Mouse (Mus musculus) liver, adult 2 months (tissue): ENCODE results near the gene Brk1. TPM values are rescaled to one million over a fixed set of nuclear protein-coding genes. Genes with fewer than 3 reads are reported as not detected.

Experiments used
- DNase-seq: peaks from one replicate; pipeline ENCODE4 v3.0.0-alpha.2; 2011; ENCODE audit warnings: low read depth, low spot score; ENCODE audit errors: extremely low read depth
- H3K27ac ChIP-seq: fragments of 200-500 bp; replicated peaks from 2 replicates; pipeline ENCODE4 v1.5.1; 2012; ENCODE audit warnings: low read depth, mild to moderate bottlenecking, control low read depth, inconsistent platforms, low read length; ENCODE audit not compliant: insufficient read depth
- H3K27me3 ChIP-seq: fragments of 200-500 bp; 2 replicates; pipeline ENCODE4 v1.6.1; 2012; ENCODE audit warnings: mild to moderate bottlenecking, moderate library complexity, low read length, inconsistent platforms; ENCODE audit not compliant: control insufficient read depth, insufficient read depth
- H3K36me3 ChIP-seq: fragments of 200-500 bp; 2 replicates; pipeline ENCODE4 v1.6.1; 2012; ENCODE audit warnings: low read length, inconsistent platforms; ENCODE audit not compliant: control insufficient read depth, insufficient read depth
- H3K4me1 ChIP-seq: fragments of 200-500 bp; 2 replicates; pipeline ENCODE4 v1.6.1; 2011; ENCODE audit warnings: low read length; ENCODE audit not compliant: control insufficient read depth, insufficient read depth
- H3K4me3 ChIP-seq: fragments of 200-500 bp; 2 replicates; pipeline ENCODE4 v1.5.1; 2011; ENCODE audit warnings: low read depth, mild to moderate bottlenecking, control low read depth, low read length, moderate library complexity; ENCODE audit not compliant: insufficient read depth
- H3K79me2 ChIP-seq: fragments of 200-500 bp; 2 replicates; pipeline ENCODE4 v1.6.1; 2012; ENCODE audit warnings: inconsistent platforms, mild to moderate bottlenecking, low read length, moderate library complexity; ENCODE audit not compliant: control insufficient read depth, insufficient read depth
- H3K9ac ChIP-seq: fragments of 200-500 bp; 2 replicates; pipeline ENCODE4 v1.6.1; 2012; ENCODE audit warnings: low read depth, mild to moderate bottlenecking, control low read depth, inconsistent platforms, low read length
- CTCF ChIP-seq: fragments of 200-500 bp; IDR thresholded peaks from 2 replicates; pipeline ENCODE4 v1.5.1; 2011; ENCODE audit warnings: low read depth, low read length, control low read depth
- POLR2A ChIP-seq: fragments of 200-500 bp; IDR thresholded peaks from 2 replicates; pipeline ENCODE4 v1.6.1; 2011; ENCODE audit warnings: low read length, control low read depth; ENCODE audit not compliant: insufficient read depth; ENCODE audit errors: extremely low read depth
- WGBS: fragments of 180-500 bp; shearing (Covaris S2); methylation state at CpG from one replicate; pipeline ENCODE4 v1.1.7; 2018; 5-methylcytosine and 5-hydroxymethylcytosine counted together
- polyA plus RNA-seq: library from polyadenylated mRNA; depleted of rRNA; stranded (reverse); fragments of >200 nt; gene quantifications from 2 replicates; pipeline ENCODE4 v1.2.3, GENCODE M21; 2012
- total RNA-seq: library from RNA; depleted of rRNA; stranded (reverse); fragments of >200 nt; gene quantifications from 2 replicates; pipeline ENCODE4 v1.2.3, GENCODE M21; 2014

The Brk1 gene
- total and polyA plus RNA-seq, 2 experiments: 76.0 to 80.3 TPM

DNA sequence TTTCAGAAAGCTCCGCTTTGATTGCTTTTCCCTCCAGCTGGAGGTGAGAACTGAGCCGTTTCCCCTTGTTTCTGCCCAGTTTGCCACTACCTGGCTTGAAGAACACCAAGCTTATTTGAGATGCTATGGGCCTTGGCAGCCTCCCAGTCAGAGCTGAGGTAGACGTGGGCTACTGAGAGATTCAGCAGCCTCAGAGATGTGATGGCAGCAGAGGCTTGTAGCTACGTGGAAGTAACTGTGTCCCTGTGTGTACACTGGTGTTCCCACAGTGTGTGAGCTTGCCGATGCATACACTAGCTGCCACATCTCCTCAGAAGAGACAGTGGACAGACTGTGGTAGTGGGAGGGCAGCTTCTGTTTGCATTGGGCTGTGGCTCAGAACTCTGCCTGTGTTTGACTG is 19.5 kb upstream of the Brk1 start:
- Histone ChIP-seq H3K79me2 (no peaks in the 10 kb centered on the region), H3K9ac (no peak overlapping the region), H3K4me1 (no peaks in the 10 kb centered on the region), H3K4me3 (no peak overlapping the region), H3K27ac (no peak overlapping the region), H3K27me3 (no peaks in the 10 kb centered on the region), H3K36me3 (no peaks in the 10 kb centered on the region)
- no peak for DNase-seq
- TF ChIP-seq CTCF (no peak), POLR2A (no peak)
- WGBS: 95% methylated on average over 5 of the region's 5 CpGs

DNA sequence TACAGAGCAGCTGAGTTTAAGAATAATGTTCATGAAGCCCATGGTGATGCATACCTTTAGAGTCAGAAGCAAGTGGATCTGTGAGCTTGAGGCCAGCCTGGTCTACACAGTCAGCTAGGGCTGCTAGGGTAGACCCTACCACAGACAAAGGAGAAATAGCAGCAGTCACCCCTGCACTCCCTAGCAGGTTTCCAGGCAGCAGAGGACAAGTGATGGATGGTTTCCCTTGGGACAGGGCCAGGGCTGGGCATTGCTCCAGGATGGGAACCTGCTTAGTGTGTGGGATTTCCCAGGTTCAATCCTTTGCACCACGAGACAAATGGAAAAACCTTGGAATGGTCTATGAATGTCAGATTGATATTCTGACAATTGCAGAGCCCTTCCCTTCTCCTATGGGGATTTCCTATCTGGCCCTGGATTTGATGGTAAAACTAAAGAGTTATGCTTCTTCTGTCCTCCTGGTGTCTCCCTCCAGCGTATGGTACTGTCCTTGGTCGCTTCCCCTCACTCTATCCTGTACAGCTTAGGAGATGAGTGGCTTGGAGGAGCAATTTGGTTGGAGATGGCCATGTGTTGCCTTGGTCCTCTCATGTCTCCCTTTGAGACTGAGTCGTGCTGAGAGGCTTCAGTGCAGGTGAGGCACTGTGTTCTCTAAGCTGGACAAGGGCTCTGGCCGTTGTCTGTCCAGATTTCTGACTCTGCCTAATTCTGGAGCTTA is 17.9 kb upstream of the Brk1 start:
- Histone ChIP-seq H3K27ac (no peak overlapping the region), H3K4me3 (no peak overlapping the region), H3K4me1 (no peaks in the 10 kb centered on the region), H3K27me3 (no peaks in the 10 kb centered on the region), H3K36me3 (no peaks in the 10 kb centered on the region), H3K79me2 (no peaks in the 10 kb centered on the region), H3K9ac (no peak overlapping the region)
- TF ChIP-seq POLR2A: no peak
- no peak for DNase-seq
- 62% methylated on average over 5 of the region's 5 CpGs for WGBS

- no peaks in the 10 kb centered on the region for H3K4me1 ChIP-seq
- no peak for DNase-seq
- H3K9ac ChIP-seq: no peak overlapping the region
- no peaks in the 10 kb centered on the region for H3K79me2 ChIP-seq
- H3K36me3 ChIP-seq: no peaks in the 10 kb centered on the region
- H3K27me3 ChIP-seq: no peaks in the 10 kb centered on the region
- WGBS: 97% methylated on average over 2 of the region's 2 CpGs
- no peak overlapping the region for H3K4me3 ChIP-seq
- no peak for TF ChIP-seq POLR2A
- no peak for TF ChIP-seq CTCF
- H3K27ac ChIP-seq: no peak overlapping the region
Observed at GRCm38 (mm10) chr6:113592637-113593036, 11.9 kb upstream of the Brk1 start.

GRCm38 (mm10) chr6:113597945-113598344 is 6.6 kb upstream of the Brk1 start:
- Histone ChIP-seq H3K9ac (no peak overlapping the region), H3K27ac (no peak overlapping the region), H3K4me3 (no peak overlapping the region), H3K4me1 (no peaks in the 10 kb centered on the region), H3K27me3 (no peaks in the 10 kb centered on the region), H3K36me3 (no peaks in the 10 kb centered on the region), H3K79me2 (no peaks in the 10 kb centered on the region)
- no peak for DNase-seq
- TF ChIP-seq POLR2A (no peak), CTCF (no peak)
- WGBS: 99% methylated on average over 4 of the region's 4 CpGs

DNA sequence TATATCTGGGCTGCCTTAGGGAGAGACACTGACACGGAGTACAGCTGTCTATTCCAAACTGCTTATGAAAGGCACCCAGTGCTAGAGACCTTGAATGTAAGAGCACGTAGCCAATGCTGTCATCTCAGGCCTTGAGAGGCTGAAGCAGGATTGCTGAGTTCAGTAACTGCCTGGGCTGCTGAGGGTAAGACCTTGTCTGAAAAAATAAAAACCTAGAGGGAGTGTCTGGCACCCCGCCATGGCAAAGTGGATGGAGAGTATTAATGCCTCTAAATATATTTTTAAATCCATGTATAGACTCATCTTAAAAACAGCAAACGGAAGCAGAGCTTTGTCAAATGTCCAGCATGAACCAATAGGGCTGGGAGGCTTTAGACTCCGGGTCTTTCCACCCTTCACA is 4.7 kb upstream of the Brk1 start:
- H3K79me2 ChIP-seq: 0 out of 2 replicates have a peak, but pooled peaks cover under 1% of the 10 kb centered on the region
- WGBS: 88% methylated on average over 5 of the region's 5 CpGs
- no peak overlapping the region for H3K9ac ChIP-seq
- no peaks in the 10 kb centered on the region for H3K36me3 ChIP-seq
- H3K4me1 ChIP-seq: no peaks in the 10 kb centered on the region
- TF ChIP-seq CTCF: no peak
- no peak overlapping the region for H3K4me3 ChIP-seq
- no peak for DNase-seq
- H3K27ac ChIP-seq: no peak overlapping the region
- H3K27me3 ChIP-seq: no peaks in the 10 kb centered on the region

- no peak for DNase-seq
- Histone ChIP-seq H3K36me3 (no peaks in the 10 kb centered on the region), H3K79me2 (peaks cover 8% of the 10 kb centered on the region; the same call in 1 of the 2 replicates), H3K27me3 (no peaks in the 10 kb centered on the region), H3K27ac (no peak within 1 kb of the TSS), H3K4me1 (peaks cover 4% of the 10 kb centered on the region; the same call in 1 of the 2 replicates), H3K9ac (no peak within 1 kb of the TSS), H3K4me3 (no peak within 1 kb of the TSS)
- WGBS: 76% methylated on average over 23 of the region's 23 CpGs
- no peak for TF ChIP-seq CTCF
- TF ChIP-seq POLR2A: no peak
Observed at GRCm38 (mm10) chr6:113600543-113601139, 3.9 kb upstream of the Brk1 start, which contains the start of gene Fancd2os. Gene Fancd2os (minus strand): TSS chr6:113600715.
